Mouse (Mus musculus): ENCODE results near the gene Asb6. TPM values are rescaled to one million over a fixed set of nuclear protein-coding genes. Genes with fewer than 3 reads are reported as not detected.

Gene Asb6
- total RNA-seq (2021): 10 to 100 TPM; 24.7 to 30.3 TPM
- polyA plus RNA-seq (2012; rRNA removed): 58.2 and 62.5 TPM in 2 replicates
- long read RNA-seq, full-length matches to known transcripts: 42 of 51 reads
- long read RNA-seq, partial matches to known transcripts: 3 of 51 reads
- long read RNA-seq, other reads (novel, unspliced or antisense): 6 of 51 reads

- DNase-seq: no peak
Measured at GRCm38 (mm10) chr2:30830283-30830795, at the start of gene Asb6. Gene Asb6, minus strand, starts transcription at chr2:30830333.

GRCm38 (mm10) chr2:30879481-30879880, 49.3 kb upstream of the Asb6 start:
- no peak for DNase-seq

- no peak for DNase-seq
Measured at GRCm38 (mm10) chr2:30875621-30876432, 45.7 kb upstream of the Asb6 start.

- no peak for DNase-seq
Measured at GRCm38 (mm10) chr2:30875096-30875495, 45.0 kb upstream of the Asb6 start.

- DNase-seq: no peak
Measured at GRCm38 (mm10) chr2:30874445-30874844, 44.3 kb upstream of the Asb6 start.

- no peak for DNase-seq
Measured at GRCm38 (mm10) chr2:30872669-30873068, 42.5 kb upstream of the Asb6 start.

GRCm38 (mm10) chr2:30870863-30871262, 40.7 kb upstream of the Asb6 start:
- peak; percentile 16 for DNase-seq

- no peak for DNase-seq
Measured at GRCm38 (mm10) chr2:30865426-30865825, 35.3 kb upstream of the Asb6 start.

- no peak for DNase-seq
Measured at GRCm38 (mm10) chr2:30864968-30865381, 34.8 kb upstream of the Asb6 start.

- DNase-seq: peak; percentile 45
Measured at GRCm38 (mm10) chr2:30863574-30863973, 33.4 kb upstream of the Asb6 start.

- DNase-seq: no peak
Measured at GRCm38 (mm10) chr2:30862081-30862480, 31.9 kb upstream of the Asb6 start.

- no peak for DNase-seq
Measured at GRCm38 (mm10) chr2:30859782-30860181, 29.6 kb upstream of the Asb6 start.

- DNase-seq: no peak
Measured at GRCm38 (mm10) chr2:30857076-30857475, 26.9 kb upstream of the Asb6 start.

- no peak for DNase-seq
Measured at GRCm38 (mm10) chr2:30852771-30853313, 22.7 kb upstream of the Asb6 start.

- DNase-seq: no peak
Measured at GRCm38 (mm10) chr2:30850581-30850980, 20.4 kb upstream of the Asb6 start.

GRCm38 (mm10) chr2:30848184-30848583, 18.1 kb upstream of the Asb6 start:
- no peak for DNase-seq

- no peak for DNase-seq
Measured at GRCm38 (mm10) chr2:30846723-30847122, 16.6 kb upstream of the Asb6 start.

GRCm38 (mm10) chr2:30846236-30846635, 16.1 kb upstream of the Asb6 start:
- DNase-seq: no peak

GRCm38 (mm10) chr2:30845152-30846070, 15.3 kb upstream of the Asb6 start:
- DNase-seq: peak; percentile 39

GRCm38 (mm10) chr2:30842615-30843014, 12.5 kb upstream of the Asb6 start:
- no peak for DNase-seq

GRCm38 (mm10) chr2:30836238-30836990, 6.3 kb upstream of the Asb6 start:
- DNase-seq: no peak
